Mouse (Mus musculus): ENCODE measurements around the gene Dnmt3c. TPM values are rescaled to one million over a fixed set of nuclear protein-coding genes. Genes with fewer than 3 reads are reported as not detected.

The Dnmt3c gene
- polyA plus RNA-seq, 1 experiment, result not detected

Other genes starting within 250 kb of the Dnmt3c start
- not detected in 2 replicates for gene 4930404H24Rik, start 203.9 kb upstream of the Dnmt3c start, polyA plus RNA-seq (2012; rRNA removed)
- 29.2 and 42.2 TPM in 2 replicates for gene Nol4l, start 166.7 kb upstream of the Dnmt3c start, polyA plus RNA-seq (2012; rRNA removed)
- gene Commd7, start 63.9 kb upstream of the Dnmt3c start, polyA plus RNA-seq (2012; rRNA removed), result 22.2 and 26.1 TPM in 2 replicates
- gene Dnmt3b, start 47.2 kb upstream of the Dnmt3c start, polyA plus RNA-seq (2012; rRNA removed), result 1.2 TPM in 2 replicates
- 9.8 and 10.8 TPM in 2 replicates for gene Mapre1, start 44.6 kb downstream of the Dnmt3c start, polyA plus RNA-seq (2012; rRNA removed)
- gene Efcab8, start 83.3 kb downstream of the Dnmt3c start, polyA plus RNA-seq (2012; rRNA removed), result 0.07 and 0.27 TPM in 2 replicates
- gene Sun5, start 174.4 kb downstream of the Dnmt3c start, polyA plus RNA-seq (2012; rRNA removed), result not detected in 2 replicates
- not detected in 2 replicates for gene Bpifb2, start 178.4 kb downstream of the Dnmt3c start, polyA plus RNA-seq (2012; rRNA removed)
- not detected in 2 replicates for gene Bpifb6, start 203.7 kb downstream of the Dnmt3c start, polyA plus RNA-seq (2012; rRNA removed)
- not detected in 2 replicates for gene Bpifb3, start 221.6 kb downstream of the Dnmt3c start, polyA plus RNA-seq (2012; rRNA removed)
- gene Bpifb4, start 241.6 kb downstream of the Dnmt3c start, polyA plus RNA-seq (2012; rRNA removed), result not detected in 2 replicates

Measured in large intestine, adult 2 months (tissue).